Mouse (Mus musculus) kidney, postnatal 0 days (tissue): ENCODE results near the gene Ptch2. TPM values are rescaled to one million over a fixed set of nuclear protein-coding genes. Genes with fewer than 3 reads are reported as not detected.
A peak's percentile ranks its signal among the peaks of the same experiment; 100 is the strongest.

Experiments used
- ATAC-seq: fragments of 200-750 bp; cut with Nextera tagmentation; replicated peaks from 2 replicates; pipeline ENCODE4 v1.8.0; 2017; ENCODE audit warnings: low read depth, moderate number of reproducible peaks, moderate TSS enrichment, moderate library complexity; ENCODE audit not compliant: low FRiP score
- DNase-seq: peaks from one replicate; pipeline ENCODE4 v3.0.0-alpha.2; 2016; ENCODE audit warnings: low spot score
- H3K27ac ChIP-seq: fragments of 300-500 bp; sonication (generic); 2 replicates; pipeline ENCODE4 v1.5.1; 2014; ENCODE audit warnings: mild to moderate bottlenecking
- H3K27me3 ChIP-seq: fragments of 300-500 bp; sonication (generic); 2 replicates; pipeline ENCODE4 v1.6.1; 2014; ENCODE audit warnings: low read length, mixed read lengths; ENCODE audit not compliant: insufficient read depth
- H3K36me3 ChIP-seq: fragments of 300-500 bp; sonication (generic); 2 replicates; pipeline ENCODE4 v1.6.1; 2014; ENCODE audit warnings: low read length, mixed read lengths; ENCODE audit not compliant: insufficient read depth
- H3K4me1 ChIP-seq: fragments of 300-500 bp; sonication (generic); replicated peaks from 2 replicates; pipeline ENCODE4 v1.6.1; 2014; ENCODE audit warnings: antibody characterized with exemption, low read length, mixed read lengths; ENCODE audit not compliant: insufficient read depth
- H3K4me2 ChIP-seq: fragments of 300-500 bp; sonication (generic); 2 replicates; pipeline ENCODE4 v1.6.1; 2014; ENCODE audit warnings: mild to moderate bottlenecking, low read length, moderate library complexity, mixed read lengths
- H3K4me3 ChIP-seq: fragments of 300-500 bp; sonication (generic); replicated peaks from 2 replicates; pipeline ENCODE4 v1.5.1; 2014; ENCODE audit warnings: low read depth, low read length
- H3K9ac ChIP-seq: fragments of 300-500 bp; sonication (generic); 2 replicates; pipeline ENCODE4 v1.6.1; 2014; ENCODE audit warnings: low read depth, low read length
- H3K9me3 ChIP-seq: fragments of 300-500 bp; sonication (generic); replicated peaks from 2 replicates; pipeline ENCODE4 v1.6.1; 2016; ENCODE audit warnings: low read length, inconsistent platforms, mixed read lengths
- CTCF ChIP-seq: IDR thresholded peaks from 2 replicates; pipeline ENCODE4 v1.5.1; 2016; ENCODE audit warnings: antibody characterized with exemption, low read depth, mild to moderate bottlenecking, moderate library complexity
- WGBS: fragments of 180-500 bp; shearing (Covaris S2); extraction: QIAGEN DNeasy Blood & Tissue Kit; methylation state at CpG from one replicate; pipeline ENCODE4 v1.1.7; 2014; 5-methylcytosine and 5-hydroxymethylcytosine counted together
- polyA plus RNA-seq: library from polyadenylated mRNA; unstranded; fragments of >200 nt; fragmentation: Nextera tagmentation; extraction: Ambion mirVana; gene quantifications from 2 replicates; pipeline ENCODE4 v1.2.1, GENCODE M21; 2015

Ptch2 gene
- polyA plus RNA-seq, 1 experiment from 2014 or later, result 4.0 TPM

DNA sequence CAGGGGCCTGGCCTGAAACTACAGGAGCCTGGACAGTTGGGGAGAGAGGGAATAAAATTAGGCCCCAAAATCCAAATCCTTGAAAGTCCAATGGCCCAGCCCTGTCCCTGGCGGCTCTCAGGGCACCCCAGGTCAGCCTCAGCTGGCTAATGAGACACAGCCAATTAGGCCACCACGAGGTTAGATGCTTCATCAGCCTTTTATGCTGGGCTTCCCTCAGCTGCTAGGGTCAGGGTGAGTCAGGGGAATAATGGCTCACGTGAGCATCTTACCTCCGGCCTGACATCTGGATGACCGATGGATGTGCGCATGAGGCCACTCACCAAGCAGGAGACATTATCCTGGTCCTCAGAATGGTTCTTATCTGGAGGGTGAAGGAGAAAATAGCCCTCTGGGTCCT, 34.9 kb downstream of the Ptch2 start:
- no peak for DNase-seq
- WGBS, result 75% methylated on average over 6 of the region's 6 CpGs

GRCm38 (mm10) chr4:117131198-117131597, 35.3 kb downstream of the Ptch2 start:
- no peak for DNase-seq
- Histone ChIP-seq H3K36me3 (0 out of 2 replicates have a peak, but pooled peaks cover 6% of the 10 kb centered on the region), H3K4me2 (no peak overlapping the region), H3K4me1 (peaks cover 7% of the 10 kb centered on the region; the same call in 1 of the 2 replicates), H3K27me3 (no peaks in the 10 kb centered on the region), H3K4me3 (no peak overlapping the region), H3K9me3 (no peaks in the 10 kb centered on the region), H3K9ac (no peak overlapping the region), H3K27ac (no peak overlapping the region)
- TF ChIP-seq CTCF, result no peak
- ATAC-seq, result no peak
- WGBS, result 85% methylated on average over 6 of the region's 6 CpGs

More for the DNA sequence above, 34.9 kb downstream of the Ptch2 start:
- Histone ChIP-seq H3K9me3 (no peaks in the 10 kb centered on the region), H3K27me3 (no peaks in the 10 kb centered on the region), H3K4me2 (no peak overlapping the region), H3K9ac (no peak overlapping the region), H3K36me3 (0 out of 2 replicates have a peak, but pooled peaks cover 6% of the 10 kb centered on the region), H3K4me1 (peaks cover 8% of the 10 kb centered on the region; the same call in 1 of the 2 replicates), H3K27ac (no peak overlapping the region), H3K4me3 (no peak overlapping the region)
- no peak for ATAC-seq
- no peak for TF ChIP-seq CTCF

GRCm38 (mm10) chr4:117131890-117132793, 36.3 kb downstream of the Ptch2 start:
- H3K4me1 ChIP-seq, result no peaks in the 10 kb centered on the region; the same call in 1 of the 2 replicates
- ATAC-seq (no peak), DNase-seq (no peak)
- WGBS, result 48% methylated on average over 7 of the region's 7 CpGs
- no peak overlapping the region for H3K27ac ChIP-seq
- H3K9me3 ChIP-seq, result no peaks in the 10 kb centered on the region
- H3K9ac ChIP-seq, result no peak overlapping the region
- H3K27me3 ChIP-seq, result no peaks in the 10 kb centered on the region
- H3K36me3 ChIP-seq, result 0 out of 2 replicates have a peak, but pooled peaks cover 6% of the 10 kb centered on the region
- H3K4me3 ChIP-seq, result peak overlapping the region; percentile 76; the same call in 1 of the 2 replicates
- H3K4me2 ChIP-seq, result peak overlapping the region; percentile 95
- no peak for TF ChIP-seq CTCF

DNA sequence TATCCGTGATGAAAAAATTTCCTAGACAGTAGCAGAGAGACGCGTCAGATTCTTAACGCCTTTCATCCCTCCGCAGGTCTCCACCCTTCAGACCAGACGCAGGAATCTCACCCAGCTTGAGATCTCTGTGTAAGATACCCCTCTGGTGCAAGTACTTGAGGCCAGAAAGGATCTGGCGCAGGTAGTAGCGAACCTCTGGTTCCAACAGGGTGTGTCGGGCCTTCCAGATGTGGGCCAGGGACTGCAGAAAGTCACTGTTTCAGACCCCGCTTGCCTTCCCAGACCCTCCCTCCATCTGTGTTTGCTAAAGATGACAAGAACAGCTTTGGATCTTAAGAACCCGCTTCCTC, 36.9 kb downstream of the Ptch2 start:
- Histone ChIP-seq H3K36me3 (0 out of 2 replicates have a peak, but pooled peaks cover 6% of the 10 kb centered on the region), H3K4me3 (peak overlapping the region; percentile 76), H3K9me3 (no peaks in the 10 kb centered on the region), H3K4me2 (peak overlapping the region; percentile 95), H3K4me1 (no peaks in the 10 kb centered on the region; the same call in 1 of the 2 replicates), H3K9ac (peak overlapping the region; percentile 82; the same call in 1 of the 2 replicates), H3K27me3 (no peaks in the 10 kb centered on the region), H3K27ac (no peak overlapping the region)
- no peak for DNase-seq
- no peak for TF ChIP-seq CTCF
- WGBS, result 30% methylated on average over 11 of the region's 11 CpGs
- no peak for ATAC-seq

GRCm38 (mm10) chr4:117133366-117133796, 37.5 kb downstream of the Ptch2 start:
- under 1% methylated on average over 41 of the region's 42 CpGs for WGBS
- DNase-seq, result no peak

DNA sequence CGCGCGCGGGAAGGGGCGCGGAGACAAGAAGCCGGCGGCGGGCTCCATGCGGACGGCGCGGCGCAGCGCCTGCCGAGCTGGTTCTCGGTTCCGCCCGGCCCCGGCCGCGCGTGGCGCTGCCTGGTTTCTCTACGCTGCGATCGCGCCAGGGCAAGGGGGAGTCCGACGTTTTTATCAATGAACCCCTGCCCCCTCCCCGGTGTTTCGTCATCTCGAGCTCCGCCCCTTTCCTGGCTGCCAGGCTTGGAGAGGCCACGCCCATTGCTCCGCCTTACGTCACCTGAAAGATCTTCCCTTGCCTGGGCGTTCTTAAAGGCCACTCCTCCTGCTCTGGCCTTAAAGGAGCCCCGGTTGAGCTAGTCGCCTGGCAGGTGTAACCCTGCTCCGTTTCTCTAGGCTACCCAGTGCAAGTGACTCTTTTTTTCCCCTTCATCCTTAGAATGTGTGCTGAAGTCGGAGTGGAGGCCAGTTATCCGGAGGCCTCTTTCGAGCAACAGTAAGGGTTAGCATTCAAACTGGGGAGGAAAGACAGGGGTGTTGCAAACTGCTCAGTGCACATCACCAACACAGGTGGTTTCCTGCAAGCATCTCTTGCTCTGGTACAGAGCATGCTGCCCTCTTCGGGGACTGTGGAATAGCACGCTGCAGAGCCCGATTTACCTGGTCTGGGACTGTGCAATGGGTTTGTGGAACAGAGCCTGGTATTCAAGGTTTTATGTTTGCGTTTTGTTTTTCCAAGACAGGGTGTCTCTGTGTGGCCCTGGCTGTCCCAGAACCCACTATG, 38.1 kb downstream of the Ptch2 start, which contains the start of gene Plk3:
Plk3 (minus strand) TSS at position 147 of the 784 bp plus-strand sequence.
- H3K4me2 ChIP-seq, result peak within 1 kb of the TSS; percentile 95
- WGBS, result 2% methylated on average over 41 of the region's 48 CpGs
- H3K36me3 ChIP-seq, result no peaks in the 10 kb centered on the region
- no peaks in the 10 kb centered on the region for H3K27me3 ChIP-seq
- H3K9me3 ChIP-seq, result no peaks in the 10 kb centered on the region
- H3K4me3 ChIP-seq, result peak within 1 kb of the TSS; percentile 76
- H3K27ac ChIP-seq, result no peak within 1 kb of the TSS
- TF ChIP-seq CTCF, result peak; percentile 33; the same call in 1 of the 2 replicates
- H3K4me1 ChIP-seq, result no peaks in the 10 kb centered on the region; the same call in 1 of the 2 replicates
- peak; percentile 76 for ATAC-seq
- H3K9ac ChIP-seq, result peak within 1 kb of the TSS; percentile 82
- DNase-seq, result peak; percentile 98

More at GRCm38 (mm10) chr4:117133366-117133796, 37.5 kb downstream of the Ptch2 start:
- no peaks in the 10 kb centered on the region for H3K27me3 ChIP-seq
- H3K4me2 ChIP-seq, result peak overlapping the region; percentile 95
- peak; percentile 9 for ATAC-seq
- no peak overlapping the region for H3K27ac ChIP-seq
- peak overlapping the region; percentile 76 for H3K4me3 ChIP-seq
- H3K9me3 ChIP-seq, result no peaks in the 10 kb centered on the region
- no peaks in the 10 kb centered on the region; the same call in 1 of the 2 replicates for H3K4me1 ChIP-seq
- H3K9ac ChIP-seq, result peak overlapping the region; percentile 82
- H3K36me3 ChIP-seq, result 0 out of 2 replicates have a peak, but pooled peaks cover 2% of the 10 kb centered on the region
- no peak for TF ChIP-seq CTCF
